Mouse (Mus musculus) c-Kit-positive CD71-positive TER-119-positive erythroid progenitor cells, embryonic 14.5 days (primary cell): ENCODE data around the gene Sp4.
A peak's percentile ranks its signal among the peaks of the same experiment; 100 is the strongest.

ENCODE experiments used
- DNase-seq: peaks from one replicate; pipeline ENCODE4 v3.0.0-alpha.2; 2013; ENCODE audit warnings: low spot score

Sp4 gene

DNA sequence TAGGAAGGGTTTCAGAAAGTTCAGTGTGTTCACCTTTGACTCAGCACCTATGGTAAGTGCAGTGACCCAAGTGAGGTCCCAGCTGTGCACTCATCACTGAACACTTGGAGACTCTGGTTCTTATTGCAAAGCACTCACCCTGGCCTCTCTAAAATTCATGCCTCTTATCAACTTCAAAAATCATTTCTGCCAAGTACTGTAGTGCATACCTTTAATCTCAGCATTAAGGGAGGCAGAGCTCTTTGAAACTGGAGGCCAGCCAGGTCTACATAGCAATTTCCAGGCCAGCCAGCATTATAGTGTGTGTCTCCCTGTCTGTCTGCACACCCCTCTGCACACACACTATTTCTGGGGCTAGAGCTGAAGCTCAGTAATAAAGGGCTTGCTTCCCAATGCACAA is 36.3 kb downstream of the Sp4 start:
- DNase-seq = no peak

DNA sequence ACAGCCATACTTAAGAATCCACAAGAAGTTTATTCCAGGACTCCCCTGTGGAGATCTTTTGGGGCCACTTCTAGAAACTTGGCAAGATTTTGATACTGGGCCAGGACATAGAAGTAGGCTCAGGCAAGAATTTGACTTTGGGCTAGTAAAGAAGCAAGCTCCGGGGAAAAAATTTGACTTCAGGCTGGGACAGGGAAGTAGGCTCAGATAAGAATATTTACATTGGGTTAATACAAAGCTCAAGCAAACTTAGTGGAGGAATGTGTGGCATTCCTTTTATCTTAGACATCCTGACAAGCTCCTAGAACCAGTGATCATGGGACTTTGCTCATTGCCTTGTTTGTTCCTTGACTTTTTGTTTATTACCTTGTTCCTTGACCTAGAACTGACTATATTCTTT is 37.4 kb downstream of the Sp4 start:
- no peak for DNase-seq

DNA sequence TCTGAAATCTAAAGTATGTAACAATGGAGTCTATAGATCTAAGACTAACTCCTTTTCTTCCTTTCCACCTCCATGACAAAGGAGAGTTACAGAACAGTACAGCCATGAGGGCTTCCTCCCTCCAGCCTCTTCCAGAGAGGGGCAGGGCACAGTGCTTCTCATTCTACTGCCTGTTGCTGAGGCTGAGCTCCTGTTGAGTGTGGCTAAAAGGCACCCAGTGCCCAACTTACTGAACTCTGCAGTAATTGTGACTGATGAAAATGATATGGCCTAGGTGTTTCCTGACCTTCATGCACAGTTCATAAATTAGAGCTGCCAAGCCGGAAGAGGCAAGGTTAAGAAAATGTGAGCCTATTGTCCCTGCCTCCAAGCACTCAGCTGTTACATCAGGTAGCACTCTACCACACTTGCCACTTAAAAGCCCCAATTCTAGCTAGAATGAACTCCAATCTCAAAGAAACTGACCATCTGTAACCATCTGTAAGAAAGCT is 45.9 kb downstream of the Sp4 start:
- no peak for DNase-seq

DNA sequence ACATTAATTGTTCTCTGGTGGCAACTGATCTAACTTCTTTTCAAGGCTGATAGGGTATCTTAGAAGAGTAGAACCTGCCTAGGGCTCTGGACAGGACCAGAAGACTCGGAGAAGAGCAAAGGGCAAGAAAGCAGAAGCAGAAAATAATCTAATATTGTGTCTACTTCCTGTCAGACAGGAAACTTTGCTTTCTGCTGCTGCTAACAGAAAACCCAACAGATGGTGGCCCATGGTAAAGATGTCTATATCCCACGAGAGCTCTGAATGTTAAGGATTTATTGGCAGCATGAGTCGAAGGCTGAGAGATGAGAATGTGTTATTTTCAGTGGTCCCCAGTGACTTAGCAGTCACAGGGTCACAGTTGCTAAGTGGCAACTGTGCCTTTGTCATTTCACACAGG is 80.1 kb downstream of the Sp4 start:
- DNase-seq = no peak

DNA sequence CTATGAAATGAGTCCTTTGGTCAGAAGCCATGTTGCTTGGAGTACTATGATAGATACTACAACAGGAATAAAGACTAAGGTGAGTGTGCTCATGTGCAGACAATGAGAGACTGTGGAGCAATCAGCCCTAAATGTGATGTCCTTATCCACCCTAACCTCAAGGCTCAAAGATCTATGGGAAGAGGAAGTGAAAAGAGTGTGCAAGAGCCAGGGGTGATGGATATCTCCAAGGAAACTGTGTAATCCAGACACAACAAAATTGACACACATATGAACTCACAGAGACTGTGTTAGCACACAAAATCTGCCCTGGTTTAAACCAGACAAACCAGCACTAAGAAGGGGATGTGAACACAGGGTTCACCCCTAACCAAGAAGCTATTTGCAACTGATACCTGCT is 81.2 kb downstream of the Sp4 start:
- DNase-seq = no peak

DNA sequence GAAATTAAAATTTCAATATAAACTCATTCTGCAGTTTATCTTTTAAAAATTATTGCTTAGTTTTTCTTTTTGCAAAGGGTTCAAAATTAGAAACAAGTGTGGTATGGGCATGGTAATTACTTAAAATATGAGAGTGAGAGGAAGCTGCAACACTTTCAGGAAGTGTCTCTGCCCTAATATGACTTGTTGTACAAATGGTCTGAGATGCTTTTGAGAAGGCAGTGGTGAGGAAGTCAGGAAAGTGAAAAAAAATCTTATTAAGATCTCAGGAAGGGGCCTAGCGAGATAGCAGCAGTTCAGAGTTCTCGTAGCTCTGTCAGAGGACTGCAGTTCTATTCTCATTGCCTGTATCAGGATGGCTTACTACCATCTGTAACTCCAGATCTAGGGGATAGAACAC is 89.1 kb downstream of the Sp4 start:
- no peak for DNase-seq

DNA sequence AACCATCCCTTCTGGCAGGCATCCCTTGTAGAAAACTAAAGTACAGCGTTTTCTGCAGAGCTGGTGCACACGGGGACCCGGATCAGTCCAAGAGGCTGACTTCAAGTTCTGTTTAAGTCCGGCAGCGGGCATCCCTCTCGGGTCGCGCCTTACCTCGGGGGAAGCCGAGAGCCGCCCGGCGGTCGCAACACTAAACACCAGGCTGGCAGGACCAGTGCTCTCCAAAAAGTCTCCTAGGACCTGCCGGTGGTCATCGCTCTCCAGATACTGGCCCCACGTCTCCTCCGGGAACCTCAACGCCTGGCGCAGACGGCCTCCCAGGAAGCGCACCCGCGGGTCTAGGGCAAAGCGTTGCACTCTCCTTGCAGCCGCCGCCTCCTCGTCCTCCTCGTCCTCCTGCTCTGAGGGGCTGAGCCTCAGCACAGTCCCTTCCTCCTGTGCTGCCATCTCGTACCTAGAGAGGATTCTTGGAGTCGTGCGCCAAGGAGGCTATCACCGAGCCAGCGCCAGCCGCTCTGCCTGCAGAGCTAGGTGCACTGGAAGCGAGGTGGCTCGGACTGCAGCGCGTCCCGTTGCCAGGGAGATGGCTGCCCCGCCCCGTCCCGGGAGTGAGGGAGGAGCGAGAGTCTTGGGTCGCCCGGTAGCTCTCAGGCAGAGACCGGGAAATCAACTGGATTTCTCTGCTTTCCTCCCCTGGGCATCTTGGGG is 102.7 kb downstream of the Sp4 start, which contains the start of gene Dnah11:
Dnah11 (minus strand) TSS at position 658 of the 708 bp plus-strand sequence.
- DNase-seq = peak; percentile 26

DNA sequence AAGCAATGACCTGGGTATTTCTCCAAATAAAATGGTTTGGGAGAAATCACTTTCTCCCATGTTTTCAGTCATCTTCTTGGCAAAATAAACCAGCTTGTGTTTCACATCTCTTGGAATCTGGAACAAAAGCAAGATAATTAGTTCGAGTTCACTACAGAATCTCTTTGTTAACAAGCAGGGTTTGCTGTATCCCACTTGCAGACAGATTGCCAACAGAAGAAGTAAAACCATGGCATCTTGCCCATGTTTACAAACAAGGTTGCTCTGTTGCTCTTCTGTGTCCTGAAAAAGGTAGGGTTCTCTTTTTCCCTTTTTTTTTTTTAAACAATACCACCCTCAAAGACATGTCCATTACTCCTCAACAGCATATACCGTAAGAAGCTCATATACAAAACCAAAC is 104.7 kb downstream of the Sp4 start:
- DNase-seq = no peak

DNA sequence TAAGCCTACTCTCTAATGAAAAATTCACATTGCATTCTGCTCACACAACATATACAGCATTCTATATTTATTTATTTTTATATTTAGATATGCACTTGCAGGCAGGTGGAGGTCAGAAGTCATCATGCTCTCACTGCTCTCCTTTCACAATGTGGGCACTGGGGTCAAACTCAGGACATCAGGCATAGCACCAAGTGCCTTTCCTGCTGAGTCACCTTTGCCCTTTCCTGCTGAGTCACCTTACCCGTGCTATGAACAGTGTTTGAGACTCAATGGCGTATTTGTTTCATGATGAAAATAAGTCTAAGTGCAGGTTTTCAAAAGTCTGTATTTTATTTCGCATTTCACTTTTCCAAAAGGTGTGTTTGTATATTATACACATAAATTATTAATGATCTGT is 111.7 kb downstream of the Sp4 start:
- DNase-seq = peak; percentile 19

DNA sequence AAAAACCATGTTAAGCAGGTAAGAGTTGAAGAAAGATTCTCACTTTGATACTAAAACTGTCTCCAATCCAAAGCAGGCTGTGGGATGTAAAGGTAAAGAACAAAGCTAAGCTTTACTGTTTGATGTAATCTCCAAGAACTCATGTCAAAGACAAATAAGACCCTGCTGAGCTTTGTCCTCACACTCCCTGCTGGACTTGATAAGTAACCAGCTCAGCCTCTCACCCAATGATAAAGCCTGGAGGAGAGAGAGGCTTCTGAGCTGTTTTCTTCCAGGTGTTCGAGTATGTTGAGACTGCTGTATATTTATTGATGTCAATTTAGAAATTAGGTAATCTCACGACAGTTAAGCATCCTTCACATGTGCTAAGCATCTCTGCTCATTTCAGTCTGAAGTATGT is 113.6 kb downstream of the Sp4 start:
- no peak for DNase-seq

DNA sequence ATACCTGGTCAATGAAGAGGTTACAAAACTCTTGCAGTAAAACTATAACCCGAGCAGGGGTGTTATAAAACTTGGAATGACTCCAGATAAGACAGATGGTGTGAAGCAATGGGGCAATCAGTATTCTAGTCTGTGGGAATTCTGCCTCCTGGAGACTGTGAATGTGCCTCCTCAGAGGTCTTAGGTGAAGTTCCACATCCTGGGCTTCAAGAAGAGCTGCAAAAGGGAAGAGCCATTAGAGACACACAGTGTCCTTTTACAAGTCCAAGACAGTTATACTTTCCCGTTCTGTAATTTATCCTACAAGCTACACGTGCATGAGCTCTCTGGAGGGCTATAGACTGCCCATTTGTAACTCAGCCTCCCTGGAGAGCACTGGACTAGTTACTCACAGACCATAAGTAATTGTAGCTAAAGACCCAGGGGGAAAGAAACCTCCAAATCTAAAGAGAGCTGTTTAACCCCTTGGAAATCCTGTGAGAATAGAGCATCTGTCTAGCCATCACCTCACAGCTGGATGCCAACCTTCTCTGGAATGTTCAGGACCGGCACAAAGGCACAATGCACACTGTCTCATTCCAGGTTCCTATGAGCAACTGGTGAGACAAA is 114.3 kb downstream of the Sp4 start:
- DNase-seq = no peak

DNA sequence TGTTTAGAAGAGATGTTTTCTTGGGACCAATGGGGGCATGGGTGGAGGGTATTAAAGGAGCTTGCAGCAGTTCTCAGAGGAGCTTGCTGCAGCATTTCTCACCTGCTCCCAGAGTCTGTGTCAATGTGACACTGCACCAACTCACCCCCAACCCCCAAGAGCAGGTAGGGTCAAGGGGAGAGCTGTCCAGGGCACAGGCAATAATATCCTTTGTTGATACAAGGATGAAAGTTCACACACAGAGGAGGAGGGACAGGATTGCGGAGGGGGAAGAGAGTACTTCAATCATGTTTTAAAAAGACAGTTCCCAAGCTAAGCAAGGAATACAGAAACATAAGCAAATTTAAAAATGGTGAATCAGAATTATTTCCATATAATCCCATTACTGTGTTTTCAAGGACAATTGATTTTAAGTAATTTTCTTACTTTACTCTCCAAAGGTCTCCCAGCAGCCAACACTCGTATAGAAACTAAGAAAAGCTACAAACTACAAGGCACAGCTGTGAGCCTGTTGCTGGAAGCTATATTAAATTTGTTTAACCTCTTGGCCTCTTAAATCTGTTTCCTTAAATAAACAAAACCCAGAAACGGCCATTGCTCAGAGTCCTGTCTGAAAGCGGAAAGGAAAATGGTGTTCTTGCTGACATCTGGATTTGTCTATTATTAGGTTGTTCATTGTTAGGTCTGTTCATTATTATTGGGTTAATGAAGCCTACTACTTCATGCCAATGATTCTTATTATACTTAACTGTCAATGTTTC is 114.9 kb downstream of the Sp4 start:
- DNase-seq = no peak
